Mouse (Mus musculus) intestine, embryonic 14.5 days (tissue): ENCODE data around the gene Cacna1g. TPM values are rescaled to one million over a fixed set of nuclear protein-coding genes. Genes with fewer than 3 reads are reported as not detected.

ENCODE experiments used
- ATAC-seq: fragments of 200-750 bp; cut with Nextera tagmentation; replicated peaks from 2 replicates; pipeline ENCODE4 v1.8.0; 2017; ENCODE audit warnings: low read depth, moderate number of reproducible peaks, moderate TSS enrichment, moderate library complexity; ENCODE audit not compliant: low FRiP score, low TSS enrichment
- DNase-seq: peaks from one replicate; pipeline ENCODE4 v3.0.0-alpha.2; 2018; ENCODE audit warnings: low spot score
- H3K27ac ChIP-seq: fragments of 300-500 bp; sonication (generic); 2 replicates; pipeline ENCODE4 v1.5.1; 2014; ENCODE audit warnings: low read depth, mild to moderate bottlenecking, control low read depth
- H3K27me3 ChIP-seq: fragments of 300-500 bp; sonication (generic); replicated peaks from 2 replicates; pipeline ENCODE4 v1.6.1; 2014; ENCODE audit warnings: low read length, control low read depth; ENCODE audit not compliant: control insufficient read depth, insufficient read depth
- H3K36me3 ChIP-seq: fragments of 300-500 bp; sonication (generic); 2 replicates; pipeline ENCODE4 v1.6.1; 2014; ENCODE audit warnings: low read length, control low read depth; ENCODE audit not compliant: control insufficient read depth, insufficient read depth
- H3K4me1 ChIP-seq: fragments of 300-500 bp; sonication (generic); replicated peaks from 2 replicates; pipeline ENCODE4 v1.6.1; 2014; ENCODE audit warnings: low read length, control low read depth, mixed read lengths; ENCODE audit not compliant: control insufficient read depth, insufficient read depth
- H3K4me2 ChIP-seq: fragments of 300-500 bp; sonication (generic); 2 replicates; pipeline ENCODE4 v1.6.1; 2014; ENCODE audit warnings: low read length
- H3K4me3 ChIP-seq: fragments of 300-500 bp; sonication (generic); 2 replicates; pipeline ENCODE4 v1.5.1; 2014; ENCODE audit warnings: low read depth, low read length, control low read depth, mixed read lengths
- H3K9ac ChIP-seq: fragments of 300-500 bp; sonication (generic); 2 replicates; pipeline ENCODE4 v1.6.1; 2014; ENCODE audit warnings: mild to moderate bottlenecking, low read length
- H3K9me3 ChIP-seq: fragments of 300-500 bp; sonication (generic); 2 replicates; pipeline ENCODE4 v1.6.1; 2016; ENCODE audit warnings: low read length, control low read depth; ENCODE audit not compliant: control insufficient read depth
- WGBS: fragments of 180-500 bp; shearing (Covaris S2); extraction: QIAGEN DNeasy Blood & Tissue Kit; methylation state at CpG from one replicate; pipeline ENCODE4 v1.1.7; 2014; 5-methylcytosine and 5-hydroxymethylcytosine counted together
- polyA plus RNA-seq: library from polyadenylated mRNA; unstranded; fragments of >200 nt; fragmentation: Nextera tagmentation; extraction: Ambion mirVana; gene quantifications from 2 replicates; pipeline ENCODE4 v1.2.1, GENCODE M21; 2014

Cacna1g gene
- polyA plus RNA-seq, 1 experiment from 2014 or later: 11.1 TPM

GRCm38 (mm10) chr11:94464170-94464569 is 9.8 kb downstream of the Cacna1g start:
- Histone ChIP-seq H3K36me3 (peaks cover 16% of the 10 kb centered on the region), H3K9ac (no peak overlapping the region), H3K4me2 (no peak overlapping the region), H3K27me3 (no peaks in the 10 kb centered on the region), H3K4me3 (no peak overlapping the region), H3K27ac (no peak overlapping the region), H3K9me3 (no peaks in the 10 kb centered on the region), H3K4me1 (peaks cover 32% of the 10 kb centered on the region)
- ATAC-seq (no peak), DNase-seq (no peak)
- 35% methylated on average over 2 of the region's 2 CpGs for WGBS

DNA sequence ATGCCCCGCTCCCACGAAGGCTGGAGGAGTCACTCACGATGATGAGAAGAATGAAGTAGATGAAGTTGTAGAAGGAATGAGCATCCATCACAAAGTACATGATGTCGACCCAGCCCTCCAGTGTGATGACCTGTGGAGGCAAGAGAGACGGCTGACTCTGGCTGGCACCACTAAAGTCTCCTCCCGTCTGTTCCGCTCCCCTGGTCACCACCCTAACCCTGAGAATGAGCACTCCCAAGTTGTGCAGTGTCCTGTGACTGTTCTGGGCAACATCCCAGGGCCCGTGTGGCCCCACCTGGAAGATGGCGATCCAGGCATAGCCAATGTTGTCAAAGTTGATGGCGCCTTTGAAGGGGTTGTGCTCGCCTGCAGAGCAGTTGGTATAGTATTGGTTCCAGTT is 12.1 kb downstream of the Cacna1g start:
- Histone ChIP-seq H3K27ac (no peak overlapping the region), H3K9me3 (no peaks in the 10 kb centered on the region), H3K36me3 (peaks cover 19% of the 10 kb centered on the region), H3K9ac (no peak overlapping the region), H3K4me1 (peaks cover 9% of the 10 kb centered on the region), H3K4me2 (no peak overlapping the region), H3K27me3 (no peaks in the 10 kb centered on the region), H3K4me3 (no peak overlapping the region)
- no peak for ATAC-seq
- WGBS: 92% methylated on average over 11 of the region's 11 CpGs
- no peak for DNase-seq

- H3K4me2 ChIP-seq: no peak overlapping the region
- WGBS: 84% methylated on average over 15 of the region's 15 CpGs
- H3K27me3 ChIP-seq: no peaks in the 10 kb centered on the region
- no peaks in the 10 kb centered on the region for H3K4me1 ChIP-seq
- no peak overlapping the region for H3K4me3 ChIP-seq
- peaks cover 16% of the 10 kb centered on the region for H3K36me3 ChIP-seq
- H3K9ac ChIP-seq: no peak overlapping the region
- no peak overlapping the region for H3K27ac ChIP-seq
- DNase-seq (no peak), ATAC-seq (no peak)
- H3K9me3 ChIP-seq: no peaks in the 10 kb centered on the region
Measured at GRCm38 (mm10) chr11:94457001-94457400, 17.0 kb downstream of the Cacna1g start.

DNA sequence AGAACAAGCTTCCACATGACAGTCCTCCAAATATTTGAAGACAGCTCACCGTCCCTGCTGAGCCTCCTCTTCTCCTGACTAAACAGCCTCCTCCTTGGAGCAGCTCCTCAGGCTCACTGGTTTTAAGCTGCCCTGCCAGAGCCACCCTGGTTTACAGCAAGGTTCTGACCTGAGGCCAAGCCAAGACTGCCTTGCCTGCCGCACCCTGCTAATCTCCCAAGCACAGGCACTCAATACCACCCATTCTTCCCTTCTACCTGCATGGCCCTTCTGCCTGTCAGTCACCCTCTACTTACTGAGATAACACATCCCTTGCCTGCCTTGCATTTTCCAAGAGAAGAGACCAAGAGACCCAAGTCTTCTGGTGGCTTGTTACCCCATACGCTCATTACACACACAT is 17.7 kb downstream of the Cacna1g start:
- Histone ChIP-seq H3K9ac (no peak overlapping the region), H3K27ac (no peak overlapping the region), H3K36me3 (peaks cover 13% of the 10 kb centered on the region), H3K9me3 (no peaks in the 10 kb centered on the region), H3K27me3 (no peaks in the 10 kb centered on the region), H3K4me3 (no peak overlapping the region), H3K4me2 (no peak overlapping the region), H3K4me1 (no peaks in the 10 kb centered on the region)
- WGBS: 43% methylated on average over 3 of the region's 3 CpGs
- DNase-seq (no peak), ATAC-seq (no peak)

GRCm38 (mm10) chr11:94455161-94455820 is 18.7 kb downstream of the Cacna1g start:
- H3K9me3 ChIP-seq: no peaks in the 10 kb centered on the region
- no peak overlapping the region for H3K9ac ChIP-seq
- DNase-seq: no peak
- H3K27ac ChIP-seq: no peak overlapping the region
- H3K4me3 ChIP-seq: no peak overlapping the region
- H3K4me2 ChIP-seq: no peak overlapping the region
- WGBS: 82% methylated on average over 10 of the region's 10 CpGs
- H3K27me3 ChIP-seq: no peaks in the 10 kb centered on the region
- H3K4me1 ChIP-seq: 0 out of 2 replicates have a peak, but pooled peaks cover 6% of the 10 kb centered on the region
- ATAC-seq: no peak
- peaks cover 11% of the 10 kb centered on the region for H3K36me3 ChIP-seq

- H3K4me1 ChIP-seq: 0 out of 2 replicates have a peak, but pooled peaks cover 6% of the 10 kb centered on the region
Measured at GRCm38 (mm10) chr11:94454756-94455155, 19.2 kb downstream of the Cacna1g start.

GRCm38 (mm10) chr11:94451091-94451773 is 22.8 kb downstream of the Cacna1g start:
- ATAC-seq (no peak), DNase-seq (no peak)
- Histone ChIP-seq H3K27ac (no peak overlapping the region), H3K4me2 (no peak overlapping the region), H3K9ac (no peak overlapping the region), H3K36me3 (no peaks in the 10 kb centered on the region), H3K27me3 (no peaks in the 10 kb centered on the region), H3K9me3 (no peaks in the 10 kb centered on the region), H3K4me1 (0 out of 2 replicates have a peak, but pooled peaks cover 6% of the 10 kb centered on the region), H3K4me3 (no peak overlapping the region)
- WGBS: 44% methylated on average over 12 of the region's 12 CpGs

More at GRCm38 (mm10) chr11:94454756-94455155, 19.2 kb downstream of the Cacna1g start:
- Histone ChIP-seq H3K27me3 (no peaks in the 10 kb centered on the region), H3K9me3 (no peaks in the 10 kb centered on the region), H3K4me2 (no peak overlapping the region), H3K4me3 (no peak overlapping the region), H3K9ac (no peak overlapping the region), H3K27ac (no peak overlapping the region), H3K36me3 (peaks cover 8% of the 10 kb centered on the region)
- ATAC-seq: no peak
- DNase-seq: no peak
- WGBS: 62% methylated on average over 5 of the region's 5 CpGs

- Histone ChIP-seq H3K27ac (no peak overlapping the region), H3K9me3 (no peaks in the 10 kb centered on the region), H3K4me1 (0 out of 2 replicates have a peak, but pooled peaks cover 6% of the 10 kb centered on the region), H3K4me3 (no peak overlapping the region), H3K36me3 (no peaks in the 10 kb centered on the region), H3K9ac (no peak overlapping the region), H3K27me3 (no peaks in the 10 kb centered on the region), H3K4me2 (no peak overlapping the region)
- ATAC-seq (no peak), DNase-seq (no peak)
- WGBS: 67% methylated on average over 5 of the region's 5 CpGs
Measured at GRCm38 (mm10) chr11:94449886-94450285, 24.1 kb downstream of the Cacna1g start.
